Mouse (Mus musculus) stomach, postnatal 0 days (tissue): Measurements from ENCODE around the gene Pnrc2. TPM values are rescaled to one million over a fixed set of nuclear protein-coding genes. Genes with fewer than 3 reads are reported as not detected.
A peak's percentile ranks its signal among the peaks of the same experiment; 100 is the strongest.

ENCODE experiments used
- ATAC-seq: fragments of 200-750 bp; cut with Nextera tagmentation; 2 replicates; pipeline ENCODE4 v1.8.0; 2017; ENCODE audit not compliant: low FRiP score, low TSS enrichment
- DNase-seq: peaks from one replicate; pipeline ENCODE4 v3.0.0-alpha.2; 2016; ENCODE audit warnings: low spot score
- H3K27ac ChIP-seq: fragments of 300-500 bp; sonication (generic); replicated peaks from 2 replicates; pipeline ENCODE4 v1.5.1; 2014; ENCODE audit warnings: mild to moderate bottlenecking, control low read depth
- H3K27me3 ChIP-seq: fragments of 300-500 bp; sonication (generic); 2 replicates; pipeline ENCODE4 v1.6.1; 2014; ENCODE audit warnings: low read length; ENCODE audit not compliant: control insufficient read depth, insufficient read depth
- H3K36me3 ChIP-seq: fragments of 300-500 bp; sonication (generic); 2 replicates; pipeline ENCODE4 v1.6.1; 2014; ENCODE audit warnings: low read length, mixed read lengths; ENCODE audit not compliant: control insufficient read depth, insufficient read depth
- H3K4me1 ChIP-seq: fragments of 300-500 bp; sonication (generic); replicated peaks from 2 replicates; pipeline ENCODE4 v1.6.1; 2014; ENCODE audit warnings: antibody characterized with exemption; ENCODE audit not compliant: control insufficient read depth, insufficient read depth
- H3K4me2 ChIP-seq: fragments of 300-500 bp; sonication (generic); replicated peaks from 2 replicates; pipeline ENCODE4 v1.6.1; 2014; ENCODE audit warnings: low read depth, mild to moderate bottlenecking, control low read depth, moderate library complexity
- H3K4me3 ChIP-seq: fragments of 300-500 bp; sonication (generic); 2 replicates; pipeline ENCODE4 v1.5.1; 2014; ENCODE audit warnings: low read depth, low read length, control low read depth
- H3K9ac ChIP-seq: fragments of 300-500 bp; sonication (generic); 2 replicates; pipeline ENCODE4 v1.6.1; 2014; ENCODE audit warnings: mild to moderate bottlenecking, low read length, control low read depth, mixed read lengths
- H3K9me3 ChIP-seq: fragments of 300-500 bp; sonication (generic); 2 replicates; pipeline ENCODE4 v1.6.1; 2016; ENCODE audit warnings: low read length; ENCODE audit not compliant: control insufficient read depth
- CTCF ChIP-seq: IDR thresholded peaks from 2 replicates; pipeline ENCODE4 v1.5.1; 2016; ENCODE audit warnings: antibody characterized with exemption, low read depth, mild to moderate bottlenecking, moderate library complexity
- EP300 ChIP-seq: optimal IDR thresholded peaks from 2 replicates; pipeline ENCODE3; 2016; ENCODE audit warnings: antibody characterized with exemption
- WGBS: fragments of 180-500 bp; shearing (Covaris S2); extraction: QIAGEN DNeasy Blood & Tissue Kit; methylation state at CpG from one replicate; pipeline ENCODE4 v1.1.7; 2014; 5-methylcytosine and 5-hydroxymethylcytosine counted together
- polyA plus RNA-seq: library from polyadenylated mRNA; unstranded; fragments of >200 nt; fragmentation: Nextera tagmentation; extraction: Ambion mirVana; gene quantifications from 2 replicates; pipeline ENCODE4 v1.2.1, GENCODE M21; 2015

Gene Pnrc2
- polyA plus RNA-seq, 1 experiment from 2014 or later = 101 TPM

DNA sequence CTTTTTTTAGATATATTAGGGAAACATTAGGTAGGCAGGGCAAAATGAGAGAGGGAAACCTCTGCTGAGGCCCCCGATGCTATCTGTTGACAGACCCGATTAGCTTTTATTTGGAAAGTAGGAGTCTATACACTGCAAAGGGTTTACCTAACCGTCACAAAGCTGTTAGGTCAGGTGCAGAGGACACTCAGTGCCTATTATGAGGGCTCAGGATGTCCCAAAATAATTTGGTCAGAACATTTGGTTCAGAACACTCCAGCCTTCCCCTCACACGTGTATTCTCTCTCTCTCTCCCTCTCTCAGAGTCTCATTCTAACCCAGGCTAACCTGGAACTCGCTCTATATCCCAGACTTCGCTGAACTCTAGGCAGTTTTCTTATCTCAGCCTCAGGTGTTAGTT, 8.4 kb upstream of the Pnrc2 start:
- DNase-seq (no peak), ATAC-seq (no peak)
- no peak for TF ChIP-seq CTCF
- 52% methylated on average over 6 of the region's 6 CpGs for WGBS
- Histone ChIP-seq H3K4me2 (no peak overlapping the region), H3K4me3 (no peak overlapping the region), H3K27me3 (no peaks in the 10 kb centered on the region), H3K9ac (no peak overlapping the region), H3K4me1 (0 out of 2 replicates have a peak, but pooled peaks cover under 1% of the 10 kb centered on the region), H3K36me3 (no peaks in the 10 kb centered on the region), H3K9me3 (no peaks in the 10 kb centered on the region), H3K27ac (no peak overlapping the region)

DNA sequence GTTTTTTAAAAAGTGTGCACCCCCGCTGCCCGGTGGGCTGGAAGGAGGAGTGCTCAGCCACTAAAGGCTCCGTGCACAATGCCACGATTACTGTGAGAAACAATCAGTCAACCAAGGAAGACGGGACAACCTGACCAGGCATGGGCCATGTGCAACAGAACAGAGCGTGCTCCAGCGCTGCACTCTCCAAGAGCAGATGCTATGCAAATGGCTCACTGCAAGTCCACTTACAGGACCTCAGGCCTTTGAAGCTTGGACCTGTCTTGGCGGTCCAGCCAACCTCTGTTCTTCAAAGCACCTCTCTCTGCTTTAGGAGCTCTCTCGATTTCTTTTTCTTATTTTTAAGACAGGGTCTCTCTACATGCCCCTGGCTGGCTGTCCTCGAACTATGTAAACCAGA, 6.9 kb upstream of the Pnrc2 start:
- no peaks in the 10 kb centered on the region for H3K9me3 ChIP-seq
- H3K27ac ChIP-seq = no peak overlapping the region
- no peak for ATAC-seq
- no peak overlapping the region for H3K4me2 ChIP-seq
- no peaks in the 10 kb centered on the region for H3K36me3 ChIP-seq
- H3K9ac ChIP-seq = no peak overlapping the region
- TF ChIP-seq EP300 = no peak
- no peak for TF ChIP-seq CTCF
- no peak overlapping the region for H3K4me3 ChIP-seq
- H3K4me1 ChIP-seq = peaks cover 11% of the 10 kb centered on the region; the same call in 1 of the 2 replicates
- no peaks in the 10 kb centered on the region for H3K27me3 ChIP-seq
- no peak for DNase-seq
- WGBS = 92% methylated on average over 10 of the region's 10 CpGs

DNA sequence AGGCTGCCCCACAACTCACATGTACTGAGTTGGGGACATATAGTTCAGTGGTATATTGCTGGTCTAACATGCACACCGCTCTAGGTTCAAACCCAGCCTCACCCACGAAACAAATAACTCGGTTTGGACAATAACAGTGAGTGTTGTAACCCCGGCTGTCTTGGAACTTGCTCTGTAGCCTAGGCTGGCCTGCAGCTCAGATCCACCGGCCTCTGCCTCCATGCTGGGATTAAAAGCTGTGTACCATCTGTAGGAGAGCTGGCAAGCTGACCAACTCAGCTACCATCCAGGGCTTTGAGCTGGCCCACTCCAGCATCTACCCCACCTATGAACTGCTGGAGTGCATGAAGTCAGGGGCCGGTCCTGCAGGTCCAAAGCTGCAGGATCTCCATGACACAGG, 6.4 kb upstream of the Pnrc2 start:
- Histone ChIP-seq H3K36me3 (no peaks in the 10 kb centered on the region), H3K4me3 (no peak overlapping the region), H3K4me1 (peaks cover 13% of the 10 kb centered on the region; the same call in 1 of the 2 replicates), H3K9me3 (no peaks in the 10 kb centered on the region), H3K27ac (no peak overlapping the region), H3K27me3 (no peaks in the 10 kb centered on the region), H3K4me2 (no peak overlapping the region), H3K9ac (no peak overlapping the region)
- TF ChIP-seq EP300 (no peak), CTCF (no peak)
- DNase-seq = no peak
- no peak for ATAC-seq
- WGBS = 93% methylated on average over 6 of the region's 6 CpGs

DNA sequence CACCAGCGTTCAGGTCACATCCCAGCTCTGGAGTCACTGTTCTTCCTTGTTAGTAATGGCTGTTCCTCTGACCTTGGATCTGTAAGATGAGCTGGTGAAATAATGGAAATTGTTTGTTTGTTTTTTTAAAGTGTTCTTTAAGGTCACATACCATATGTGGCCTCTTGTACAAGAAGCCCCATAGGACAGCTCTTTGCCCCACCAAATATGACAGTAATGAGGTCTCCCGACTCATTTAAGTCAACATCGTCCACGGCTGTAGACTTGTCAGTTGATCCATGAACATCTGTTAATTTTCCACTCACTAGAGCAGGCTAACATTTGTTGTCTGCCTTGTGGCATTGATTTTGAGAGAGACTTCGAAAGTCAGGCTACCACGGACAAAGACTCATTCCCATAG, 5.4 kb upstream of the Pnrc2 start:
- peaks cover 18% of the 10 kb centered on the region; the same call in 1 of the 2 replicates for H3K4me1 ChIP-seq
- H3K36me3 ChIP-seq = no peaks in the 10 kb centered on the region
- no peaks in the 10 kb centered on the region for H3K9me3 ChIP-seq
- no peaks in the 10 kb centered on the region for H3K27me3 ChIP-seq
- no peak overlapping the region for H3K4me2 ChIP-seq
- WGBS = 67% methylated on average over 6 of the region's 6 CpGs
- no peak for TF ChIP-seq EP300
- no peak for TF ChIP-seq CTCF
- no peak overlapping the region for H3K27ac ChIP-seq
- no peak overlapping the region for H3K9ac ChIP-seq
- ATAC-seq (no peak), DNase-seq (no peak)
- no peak overlapping the region for H3K4me3 ChIP-seq

DNA sequence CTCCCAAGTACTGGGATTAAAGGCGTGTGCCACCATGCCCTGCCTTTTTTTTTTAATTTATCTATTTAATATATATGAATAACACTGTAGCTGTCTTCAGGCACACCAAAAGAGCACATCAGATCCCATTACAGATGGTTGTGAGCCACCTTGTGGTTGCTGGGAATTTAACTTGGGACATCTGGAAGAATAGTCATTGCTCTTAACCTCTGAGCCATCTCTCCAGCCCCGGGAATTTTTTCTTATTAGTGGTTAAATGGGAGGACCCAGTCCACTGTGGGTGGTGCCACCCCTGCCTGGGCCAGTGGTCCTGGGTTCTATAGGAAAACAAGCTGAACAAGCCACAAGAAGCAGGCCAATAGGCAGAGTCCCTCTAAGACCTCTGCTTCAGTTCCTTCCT, 4.1 kb upstream of the Pnrc2 start:
- no peaks in the 10 kb centered on the region for H3K27me3 ChIP-seq
- TF ChIP-seq CTCF (peak; percentile 68), EP300 (no peak)
- no peak for ATAC-seq
- DNase-seq = no peak
- H3K4me2 ChIP-seq = no peak overlapping the region
- no peak overlapping the region for H3K9ac ChIP-seq
- WGBS = 54% methylated on average over 2 of the region's 2 CpGs
- no peak overlapping the region for H3K27ac ChIP-seq
- H3K9me3 ChIP-seq = no peaks in the 10 kb centered on the region
- H3K36me3 ChIP-seq = no peaks in the 10 kb centered on the region
- H3K4me1 ChIP-seq = peaks cover 18% of the 10 kb centered on the region; the same call in 1 of the 2 replicates
- H3K4me3 ChIP-seq = no peak overlapping the region

DNA sequence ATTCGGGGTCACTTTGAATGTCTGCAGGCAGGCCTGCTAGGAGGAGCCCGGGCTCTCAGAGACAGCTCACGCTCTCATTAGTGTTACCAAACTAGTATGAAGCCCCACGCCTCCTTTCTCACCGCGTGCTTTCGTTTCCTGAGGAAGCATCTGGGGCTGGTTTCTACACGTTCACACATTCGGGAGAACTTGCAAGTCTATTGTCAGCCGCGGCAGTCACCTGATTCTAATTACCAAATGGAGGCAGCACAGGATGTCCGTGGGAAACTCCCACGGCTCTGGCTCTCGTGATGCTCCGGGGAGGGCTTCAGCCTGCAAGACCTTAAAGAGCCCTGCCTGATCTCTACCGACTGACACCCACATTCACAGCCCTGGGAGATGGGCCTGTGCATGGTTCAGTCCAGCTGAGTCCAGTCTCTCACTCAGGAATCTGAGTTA, 3.0 kb upstream of the Pnrc2 start:
- peak overlapping the region; percentile 18 for H3K4me3 ChIP-seq
- H3K9ac ChIP-seq = peak overlapping the region; percentile 41
- H3K4me1 ChIP-seq = peaks cover 18% of the 10 kb centered on the region; the same call in 1 of the 2 replicates
- WGBS = 1% methylated on average over 16 of the region's 16 CpGs
- TF ChIP-seq EP300 (peak; percentile 32), CTCF (no peak)
- H3K36me3 ChIP-seq = no peaks in the 10 kb centered on the region
- DNase-seq (peak; percentile 74), ATAC-seq (peak; percentile 22)
- H3K27me3 ChIP-seq = no peaks in the 10 kb centered on the region
- H3K4me2 ChIP-seq = peak overlapping the region; percentile 47
- H3K27ac ChIP-seq = peak overlapping the region; percentile 86
- no peaks in the 10 kb centered on the region for H3K9me3 ChIP-seq
